Mouse (Mus musculus) intestine, embryonic 15.5 days (tissue): ENCODE measurements around the gene Senp1. TPM values are rescaled to one million over a fixed set of nuclear protein-coding genes. Genes with fewer than 3 reads are reported as not detected.

Experiments used
- ATAC-seq: fragments of 200-750 bp; cut with Nextera tagmentation; 2 replicates; pipeline ENCODE4 v1.8.0; 2017; ENCODE audit warnings: moderate TSS enrichment, moderate library complexity
- H3K27ac ChIP-seq: fragments of 300-500 bp; sonication (generic); 2 replicates; pipeline ENCODE4 v1.5.1; 2015; ENCODE audit warnings: mild to moderate bottlenecking, inconsistent platforms
- H3K27me3 ChIP-seq: fragments of 300-500 bp; sonication (generic); replicated peaks from 2 replicates; pipeline ENCODE4 v1.6.1; 2015; ENCODE audit warnings: inconsistent platforms
- H3K36me3 ChIP-seq: fragments of 300-500 bp; sonication (generic); 2 replicates; pipeline ENCODE4 v1.6.1; 2015; ENCODE audit warnings: inconsistent platforms
- H3K4me1 ChIP-seq: fragments of 300-500 bp; sonication (generic); replicated peaks from 2 replicates; pipeline ENCODE4 v1.6.1; 2015; ENCODE audit warnings: inconsistent platforms
- H3K4me2 ChIP-seq: fragments of 300-500 bp; sonication (generic); replicated peaks from 2 replicates; pipeline ENCODE4 v1.6.1; 2015; ENCODE audit warnings: mild to moderate bottlenecking, inconsistent platforms
- H3K4me3 ChIP-seq: fragments of 300-500 bp; sonication (generic); replicated peaks from 2 replicates; pipeline ENCODE4 v1.5.1; 2015; ENCODE audit warnings: inconsistent platforms
- H3K9ac ChIP-seq: fragments of 300-500 bp; sonication (generic); 2 replicates; pipeline ENCODE4 v1.6.1; 2015; ENCODE audit warnings: inconsistent platforms
- H3K9me3 ChIP-seq: fragments of 300-500 bp; sonication (generic); 2 replicates; pipeline ENCODE4 v1.6.1; 2016; ENCODE audit warnings: inconsistent platforms
- WGBS: fragments of 180-500 bp; shearing (Covaris S2); methylation state at CpG from one replicate; pipeline ENCODE4 v1.1.7; 2015; 5-methylcytosine and 5-hydroxymethylcytosine counted together
- polyA plus RNA-seq: library from polyadenylated mRNA; unstranded; fragments of >200 nt; fragmentation: Nextera tagmentation; extraction: Ambion mirVana; gene quantifications from 2 replicates; pipeline ENCODE4 v1.2.1, GENCODE M21; 2015

Gene Senp1
- polyA plus RNA-seq = 26.5 and 27.4 TPM in 2 replicates

GRCm38 (mm10) chr15:98093121-98094011 is at the start of gene Senp1:
Senp1 (minus strand) TSS chr15:98093744.
- H3K4me3 ChIP-seq = peak within 1 kb of the TSS; percentile 96
- WGBS = under 1% methylated on average over 52 of the region's 58 CpGs

GRCm38 (mm10) chr15:98142515-98142914 is 49.0 kb upstream of the Senp1 start:
- Histone ChIP-seq H3K27ac (no peak overlapping the region), H3K9ac (no peak overlapping the region), H3K36me3 (peaks cover 14% of the 10 kb centered on the region), H3K4me1 (peaks cover 4% of the 10 kb centered on the region; the same call in 1 of the 2 replicates), H3K27me3 (no peaks in the 10 kb centered on the region), H3K4me3 (no peak overlapping the region), H3K9me3 (no peaks in the 10 kb centered on the region), H3K4me2 (no peak overlapping the region)
- ATAC-seq = no peak
- 86% methylated on average over 10 of the region's 10 CpGs for WGBS

More at GRCm38 (mm10) chr15:98093121-98094011, at the start of gene Senp1:
- H3K36me3 ChIP-seq = no peaks in the 10 kb centered on the region; the same call in 1 of the 2 replicates
- H3K27me3 ChIP-seq = no peaks in the 10 kb centered on the region
- H3K9me3 ChIP-seq = no peaks in the 10 kb centered on the region
- peaks cover 7% of the 10 kb centered on the region; the same call in 1 of the 2 replicates for H3K4me1 ChIP-seq
- H3K4me2 ChIP-seq = peak within 1 kb of the TSS; percentile 65
- H3K27ac ChIP-seq = peak within 1 kb of the TSS; percentile 98
- peak within 1 kb of the TSS; percentile 98 for H3K9ac ChIP-seq
- ATAC-seq = peak; percentile 94

GRCm38 (mm10) chr15:98140809-98141208 is 47.3 kb upstream of the Senp1 start:
- no peak for ATAC-seq

GRCm38 (mm10) chr15:98139763-98140162 is 46.2 kb upstream of the Senp1 start:
- H3K4me2 ChIP-seq = no peak overlapping the region
- no peaks in the 10 kb centered on the region for H3K27me3 ChIP-seq
- no peak overlapping the region for H3K4me3 ChIP-seq
- no peak overlapping the region for H3K9ac ChIP-seq
- peak; percentile 90 for ATAC-seq
- 47% methylated on average over 7 of the region's 7 CpGs for WGBS
- no peak overlapping the region for H3K27ac ChIP-seq
- H3K4me1 ChIP-seq = peaks cover 3% of the 10 kb centered on the region; the same call in 1 of the 2 replicates
- peaks cover 28% of the 10 kb centered on the region for H3K36me3 ChIP-seq
- no peaks in the 10 kb centered on the region for H3K9me3 ChIP-seq

More at GRCm38 (mm10) chr15:98140809-98141208, 47.3 kb upstream of the Senp1 start:
- no peak overlapping the region for H3K9ac ChIP-seq
- no peak overlapping the region for H3K4me2 ChIP-seq
- H3K9me3 ChIP-seq = no peaks in the 10 kb centered on the region
- peaks cover 4% of the 10 kb centered on the region; the same call in 1 of the 2 replicates for H3K4me1 ChIP-seq
- H3K36me3 ChIP-seq = peaks cover 23% of the 10 kb centered on the region
- H3K27me3 ChIP-seq = no peaks in the 10 kb centered on the region
- no peak overlapping the region for H3K4me3 ChIP-seq
- WGBS = 87% methylated on average over 5 of the region's 5 CpGs
- H3K27ac ChIP-seq = no peak overlapping the region

GRCm38 (mm10) chr15:98136871-98137270 is 43.3 kb upstream of the Senp1 start:
- WGBS = 92% methylated on average over 9 of the region's 9 CpGs
- ATAC-seq = no peak

GRCm38 (mm10) chr15:98135671-98136070 is 42.1 kb upstream of the Senp1 start:
- Histone ChIP-seq H3K9ac (no peak overlapping the region), H3K4me2 (no peak overlapping the region), H3K36me3 (peaks cover 27% of the 10 kb centered on the region), H3K9me3 (no peaks in the 10 kb centered on the region), H3K27me3 (no peaks in the 10 kb centered on the region), H3K4me1 (no peaks in the 10 kb centered on the region), H3K4me3 (no peak overlapping the region), H3K27ac (no peak overlapping the region)
- ATAC-seq = no peak
- 93% methylated on average over 13 of the region's 13 CpGs for WGBS

More at GRCm38 (mm10) chr15:98136871-98137270, 43.3 kb upstream of the Senp1 start:
- H3K27ac ChIP-seq = no peak overlapping the region
- H3K4me2 ChIP-seq = no peak overlapping the region
- H3K4me1 ChIP-seq = no peaks in the 10 kb centered on the region
- H3K4me3 ChIP-seq = no peak overlapping the region
- H3K9me3 ChIP-seq = no peaks in the 10 kb centered on the region
- no peaks in the 10 kb centered on the region for H3K27me3 ChIP-seq
- no peak overlapping the region for H3K9ac ChIP-seq
- peaks cover 36% of the 10 kb centered on the region for H3K36me3 ChIP-seq

GRCm38 (mm10) chr15:98134666-98135065 is 41.1 kb upstream of the Senp1 start:
- Histone ChIP-seq H3K36me3 (peaks cover 26% of the 10 kb centered on the region), H3K4me3 (no peak overlapping the region), H3K4me1 (no peaks in the 10 kb centered on the region), H3K27me3 (no peaks in the 10 kb centered on the region), H3K9ac (no peak overlapping the region), H3K4me2 (no peak overlapping the region), H3K9me3 (no peaks in the 10 kb centered on the region), H3K27ac (no peak overlapping the region)
- 90% methylated on average over 3 of the region's 3 CpGs for WGBS
- ATAC-seq = no peak

GRCm38 (mm10) chr15:98134034-98134433 is 40.5 kb upstream of the Senp1 start:
- no peak for ATAC-seq
- Histone ChIP-seq H3K9me3 (no peaks in the 10 kb centered on the region), H3K9ac (no peak overlapping the region), H3K4me2 (no peak overlapping the region), H3K36me3 (peaks cover 27% of the 10 kb centered on the region), H3K4me3 (no peak overlapping the region), H3K27me3 (no peaks in the 10 kb centered on the region), H3K4me1 (no peaks in the 10 kb centered on the region), H3K27ac (no peak overlapping the region)
- 92% methylated on average over 4 of the region's 4 CpGs for WGBS

GRCm38 (mm10) chr15:98133471-98133870 is 39.9 kb upstream of the Senp1 start:
- peaks cover 27% of the 10 kb centered on the region for H3K36me3 ChIP-seq
- no peak for ATAC-seq
- no peaks in the 10 kb centered on the region for H3K4me1 ChIP-seq
- 88% methylated on average over 3 of the region's 3 CpGs for WGBS
- no peak overlapping the region for H3K9ac ChIP-seq
- no peak overlapping the region for H3K4me2 ChIP-seq
- no peak overlapping the region for H3K27ac ChIP-seq
- no peaks in the 10 kb centered on the region for H3K9me3 ChIP-seq
- H3K4me3 ChIP-seq = no peak overlapping the region
- no peaks in the 10 kb centered on the region for H3K27me3 ChIP-seq

GRCm38 (mm10) chr15:98131942-98132655 is 38.6 kb upstream of the Senp1 start:
- no peak overlapping the region for H3K27ac ChIP-seq
- no peaks in the 10 kb centered on the region for H3K27me3 ChIP-seq
- 85% methylated on average over 15 of the region's 15 CpGs for WGBS
- no peak overlapping the region for H3K9ac ChIP-seq
- H3K4me3 ChIP-seq = no peak overlapping the region
- H3K9me3 ChIP-seq = no peaks in the 10 kb centered on the region
- H3K4me2 ChIP-seq = no peak overlapping the region
- H3K36me3 ChIP-seq = peaks cover 27% of the 10 kb centered on the region
- ATAC-seq = no peak
- no peaks in the 10 kb centered on the region for H3K4me1 ChIP-seq

- WGBS = 91% methylated on average over 7 of the region's 7 CpGs
- H3K4me3 ChIP-seq = no peak overlapping the region
- H3K4me2 ChIP-seq = no peak overlapping the region
- no peak overlapping the region for H3K27ac ChIP-seq
- H3K9ac ChIP-seq = no peak overlapping the region
- ATAC-seq = no peak
- H3K9me3 ChIP-seq = no peaks in the 10 kb centered on the region
- H3K36me3 ChIP-seq = peaks cover 24% of the 10 kb centered on the region
- no peaks in the 10 kb centered on the region for H3K27me3 ChIP-seq
- H3K4me1 ChIP-seq = no peaks in the 10 kb centered on the region
These were observed 37.9 kb upstream of the Senp1 start for GRCm38 (mm10) chr15:98131451-98131850.

- Histone ChIP-seq H3K27ac (no peak overlapping the region), H3K36me3 (peaks cover 20% of the 10 kb centered on the region)
These were observed 37.5 kb upstream of the Senp1 start for GRCm38 (mm10) chr15:98131001-98131400.

More at GRCm38 (mm10) chr15:98131001-98131400, 37.5 kb upstream of the Senp1 start:
- H3K9ac ChIP-seq = no peak overlapping the region
- no peak overlapping the region for H3K4me3 ChIP-seq
- WGBS = 93% methylated on average over 4 of the region's 4 CpGs
- no peaks in the 10 kb centered on the region for H3K27me3 ChIP-seq
- no peaks in the 10 kb centered on the region for H3K9me3 ChIP-seq
- no peaks in the 10 kb centered on the region for H3K4me1 ChIP-seq
- no peak overlapping the region for H3K4me2 ChIP-seq
- no peak for ATAC-seq
